Mouse (Mus musculus): ENCODE measurements around the gene Hibadh. TPM values are rescaled to one million over a fixed set of nuclear protein-coding genes. Genes with fewer than 3 reads are reported as not detected.
A peak's percentile ranks its signal among the peaks of the same experiment; 100 is the strongest.
"Not testable (repeated sequence)": the region's sequence is repeated elsewhere in the genome, so short reads cannot be mapped to it uniquely, and the experiment has no call there.

Gene Hibadh
- total RNA-seq (2021), result 10 to 100 TPM; 38.3 to 40.6 TPM
- long read RNA-seq, experiment 1, transcript Hibadh-201 (8 exons, 1,825 nt), result major isoform, 79 of 91 reads
- long read RNA-seq, experiment 1, partial matches to known transcripts, result 1 of 91 reads
- long read RNA-seq, experiment 1, other reads (novel, unspliced or antisense), result 11 of 91 reads
- long read RNA-seq, experiment 2, transcript Hibadh-201 (8 exons, 1,825 nt), result major isoform, 51 of 57 reads
- long read RNA-seq, experiment 2, partial matches to known transcripts, result 3 of 57 reads
- long read RNA-seq, experiment 2, other reads (novel, unspliced or antisense), result 3 of 57 reads

GRCm38 (mm10) chr6:52640224-52640712 is at the start of gene Hibadh:
Gene Hibadh, minus strand, starts transcription at chr6:52640389.
- intact Hi-C loops (cut with DNase I), result loop anchor here (5.0 kb wide), 1 partner anchor 72 kb away; the partner anchor contains the start of gene Tax1bp1

GRCm38 (mm10) chr6:52686901-52687500 is 46.8 kb upstream of the Hibadh start:
- intact Hi-C loops (cut with DNase I), result no loop called here
- no peak for DNase-seq (ENCODE audit: low spot score in 2 of 2)

More at GRCm38 (mm10) chr6:52640224-52640712, at the start of gene Hibadh:
- DNase-seq (ENCODE audit: low spot score in 2 of 2), result peak; percentile 95 to 96

- intact Hi-C loops (cut with DNase I), result no loop called here
These were observed 42.4 kb upstream of the Hibadh start for GRCm38 (mm10) chr6:52682607-52683006.

GRCm38 (mm10) chr6:52681847-52682485 is 41.8 kb upstream of the Hibadh start:
- intact Hi-C loops (cut with DNase I), result no loop called here
- DNase-seq (ENCODE audit: low spot score in 2 of 2), result no peak

More at GRCm38 (mm10) chr6:52682607-52683006, 42.4 kb upstream of the Hibadh start:
- DNase-seq (ENCODE audit: low spot score in 2 of 2), result no peak

GRCm38 (mm10) chr6:52680458-52681032 is 40.4 kb upstream of the Hibadh start:
- intact Hi-C loops (cut with DNase I), result no loop called here
- peak in 1 of 2 experiments; percentile 11 for DNase-seq (ENCODE audit: low spot score in 2 of 2)

- intact Hi-C loops (cut with DNase I), result no loop called here
- DNase-seq (ENCODE audit: low spot score in 2 of 2), result no peak
These were observed 39.4 kb upstream of the Hibadh start for GRCm38 (mm10) chr6:52679565-52679964.

- intact Hi-C loops (cut with DNase I); DNase-seq (ENCODE audit: low spot score in 2 of 2): not testable (repeated sequence)
These were observed 37.3 kb upstream of the Hibadh start for GRCm38 (mm10) chr6:52677534-52677933.

GRCm38 (mm10) chr6:52675222-52675921 is 35.2 kb upstream of the Hibadh start:
- intact Hi-C loops (cut with DNase I), result no loop called here
- no peak for DNase-seq (ENCODE audit: low spot score in 2 of 2)

GRCm38 (mm10) chr6:52674541-52674940 is 34.4 kb upstream of the Hibadh start:
- intact Hi-C loops (cut with DNase I), result no loop called here
- no peak for DNase-seq (ENCODE audit: low spot score in 2 of 2)

GRCm38 (mm10) chr6:52673706-52674105 is 33.5 kb upstream of the Hibadh start:
- no peak for DNase-seq (ENCODE audit: low spot score in 2 of 2)
- intact Hi-C loops (cut with DNase I), result no loop called here

- intact Hi-C loops (cut with DNase I), result no loop called here
- DNase-seq (ENCODE audit: low spot score in 2 of 2), result no peak
These were observed 32.4 kb upstream of the Hibadh start for GRCm38 (mm10) chr6:52672539-52672938.

- intact Hi-C loops (cut with DNase I), result no loop called here
- no peak for DNase-seq (ENCODE audit: low spot score in 2 of 2)
These were observed 31.6 kb upstream of the Hibadh start for GRCm38 (mm10) chr6:52671791-52672190.

- intact Hi-C loops (cut with DNase I); DNase-seq (ENCODE audit: low spot score in 2 of 2): not testable (repeated sequence)
These were observed 29.7 kb upstream of the Hibadh start for GRCm38 (mm10) chr6:52669878-52670277.

- intact Hi-C loops (cut with DNase I), result no loop called here
- DNase-seq (ENCODE audit: low spot score in 2 of 2), result no peak
These were observed 27.5 kb upstream of the Hibadh start for GRCm38 (mm10) chr6:52667641-52668040.

- no peak for DNase-seq (ENCODE audit: low spot score in 2 of 2)
- intact Hi-C loops (cut with DNase I), result no loop called here
These were observed 22.8 kb upstream of the Hibadh start for GRCm38 (mm10) chr6:52663021-52663420.

GRCm38 (mm10) chr6:52655266-52655665 is 15.1 kb upstream of the Hibadh start:
- intact Hi-C loops (cut with DNase I), result no loop called here
- DNase-seq (ENCODE audit: low spot score in 2 of 2), result no peak

- intact Hi-C loops (cut with DNase I), result no loop called here
- DNase-seq (ENCODE audit: low spot score in 2 of 2), result no peak
These were observed 8.6 kb upstream of the Hibadh start for GRCm38 (mm10) chr6:52648806-52649205.

GRCm38 (mm10) chr6:52648031-52648430 is 7.8 kb upstream of the Hibadh start:
- intact Hi-C loops (cut with DNase I), result no loop called here
- no peak for DNase-seq (ENCODE audit: low spot score in 2 of 2)

- intact Hi-C loops (cut with DNase I), result no loop called here
- DNase-seq (ENCODE audit: low spot score in 2 of 2), result no peak
These were observed 5.7 kb upstream of the Hibadh start for GRCm38 (mm10) chr6:52645926-52646325.

All from left cerebral cortex, postnatal 14 days (tissue).